Comparison of ENCODE assay signal across 28 mouse cellular contexts in the genomic region with DNA sequence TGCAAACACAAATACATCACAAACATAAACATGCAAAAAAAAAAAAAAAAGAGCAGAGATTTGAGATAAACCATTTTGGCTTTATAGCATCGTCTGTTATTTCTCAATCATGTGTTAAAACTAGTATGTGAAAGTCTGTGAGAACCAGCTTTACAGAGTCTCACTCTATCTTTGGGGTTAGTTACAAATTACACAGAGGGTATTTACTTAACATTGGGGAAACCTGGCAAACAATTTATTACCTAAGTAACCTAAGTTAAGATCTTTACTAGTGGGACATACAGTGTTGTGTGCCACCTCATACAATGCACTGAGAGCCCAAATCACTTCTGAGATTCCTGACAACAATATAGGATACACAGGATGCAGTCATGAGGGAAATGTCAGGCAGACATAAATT. TPM values are rescaled to one million over a fixed set of nuclear protein-coding genes. Genes with fewer than 3 reads are reported as not detected.
DNase-seq lines count a peak whose midpoint lies in the region; ATAC-seq lines count a peak whose summit lies in the region.
"Had no signal": no experiment of that assay in that cellular context is flagged by ENCODE, and none has a peak within 500 bp of the region (broad histone marks: within the 10 kb centered on the region; RNA-seq: fewer than 3 reads in every experiment).

No protein-coding gene starts in this region.

- H3K9ac ChIP-seq in heart, embryonic 15.5 days = no peak overlapping the region
- no peak overlapping the region for H3K9ac ChIP-seq in heart, embryonic 12.5 days
- H3K9ac ChIP-seq in liver, embryonic 12.5 days = no peak overlapping the region
- 0 out of 2 replicates have a peak overlapping the region, but pooled peaks have one; percentile 1 for H3K9ac ChIP-seq in liver, embryonic 13.5 days
- H3K9ac ChIP-seq in liver, embryonic 16.5 days (ENCODE audit: low read depth, low read length) = no peak overlapping the region
- H3K9ac ChIP-seq: hindbrain, embryonic 15.5 days; limb, embryonic 13.5 days; lung, embryonic 14.5 days; midbrain, embryonic 12.5 days; neural tube, embryonic 13.5 days had no signal

- whole genome bisulfite sequencing in heart, embryonic 15.5 days = 73% methylated on average over 1 of the region's 1 CpGs
- WGBS in heart, embryonic 12.5 days = 84% methylated on average over 1 of the region's 1 CpGs
- 74% methylated on average over 1 of the region's 1 CpGs for WGBS in liver, embryonic 12.5 days (ENCODE audit: insufficient replicate concordance)
- 57% methylated on average over 1 of the region's 1 CpGs for WGBS in liver, embryonic 13.5 days (ENCODE audit: insufficient replicate concordance)
- 61% methylated on average over 1 of the region's 1 CpGs for WGBS in liver, embryonic 16.5 days (ENCODE audit: insufficient replicate concordance)

- no peaks in the 10 kb centered on the region for H3K9me3 ChIP-seq in heart, embryonic 15.5 days (replicated peaks)
- H3K9me3 ChIP-seq in heart, embryonic 12.5 days (replicated peaks) = no peaks in the 10 kb centered on the region
- no peaks in the 10 kb centered on the region for H3K9me3 ChIP-seq in liver, embryonic 12.5 days (replicated peaks)
- no peaks in the 10 kb centered on the region for H3K9me3 ChIP-seq in liver, embryonic 13.5 days (replicated peaks)
- H3K9me3 ChIP-seq in liver, embryonic 16.5 days (replicated peaks; ENCODE audit: control insufficient read depth, low read length) = no peaks in the 10 kb centered on the region
- H3K9me3 ChIP-seq: hindbrain, embryonic 15.5 days; limb, embryonic 13.5 days; midbrain, embryonic 12.5 days; neural tube, embryonic 13.5 days had no signal

- H3K27me3 ChIP-seq in heart, embryonic 15.5 days = peaks cover 11% of the 10 kb centered on the region
- peaks cover 14% of the 10 kb centered on the region for H3K27me3 ChIP-seq in heart, embryonic 12.5 days (replicated peaks)
- H3K27me3 ChIP-seq in liver, embryonic 12.5 days (replicated peaks) = peaks cover 14% of the 10 kb centered on the region
- peaks cover 11% of the 10 kb centered on the region; the same call in 1 of the 2 replicates for H3K27me3 ChIP-seq in liver, embryonic 13.5 days
- no peaks in the 10 kb centered on the region for H3K27me3 ChIP-seq in liver, embryonic 16.5 days (ENCODE audit: control insufficient read depth, insufficient read depth, low read depth, low read length)

- no peak overlapping the region for H3K4me3 ChIP-seq in heart, embryonic 15.5 days
- no peak overlapping the region for H3K4me3 ChIP-seq in heart, embryonic 12.5 days
- H3K4me3 ChIP-seq in liver, embryonic 12.5 days = no peak overlapping the region
- 0 out of 2 replicates have a peak overlapping the region, but pooled peaks have one; percentile 2 for H3K4me3 ChIP-seq in liver, embryonic 13.5 days (replicated peaks)
- H3K4me3 ChIP-seq in liver, embryonic 16.5 days (ENCODE audit: low read depth, low read length) = no peak overlapping the region
- H3K4me3 ChIP-seq: erythroblast, embryonic 14.5 days; hindbrain, embryonic 15.5 days; limb, embryonic 13.5 days; midbrain, embryonic 12.5 days; neural tube, embryonic 13.5 days had no signal

- no peaks in the 10 kb centered on the region for H3K36me3 ChIP-seq in heart, embryonic 15.5 days
- H3K36me3 ChIP-seq in heart, embryonic 12.5 days = peaks cover 5% of the 10 kb centered on the region
- 0 out of 2 replicates have a peak, but pooled peaks cover 5% of the 10 kb centered on the region for H3K36me3 ChIP-seq in liver, embryonic 12.5 days
- no peaks in the 10 kb centered on the region for H3K36me3 ChIP-seq in liver, embryonic 13.5 days
- H3K36me3 ChIP-seq in liver, embryonic 16.5 days (ENCODE audit: control insufficient read depth, insufficient read depth) = no peaks in the 10 kb centered on the region
- H3K36me3 ChIP-seq: hindbrain, embryonic 15.5 days; limb, embryonic 13.5 days; midbrain, embryonic 12.5 days; neural tube, embryonic 13.5 days had no signal

- H3K27ac ChIP-seq in heart, embryonic 15.5 days = no peak overlapping the region
- no peak overlapping the region for H3K27ac ChIP-seq in heart, embryonic 12.5 days (ENCODE audit: poor library complexity, severe bottlenecking)
- no peak overlapping the region for H3K27ac ChIP-seq in liver, embryonic 12.5 days
- no peak overlapping the region for H3K27ac ChIP-seq in liver, embryonic 13.5 days
- no peak overlapping the region for H3K27ac ChIP-seq in liver, embryonic 16.5 days (ENCODE audit: low read length)
- H3K27ac ChIP-seq: hindbrain, embryonic 15.5 days; limb, embryonic 13.5 days; midbrain, embryonic 12.5 days; neural tube, embryonic 13.5 days had no signal

- H3K4me1 ChIP-seq in heart, embryonic 15.5 days (replicated peaks) = peaks cover 29% of the 10 kb centered on the region
- H3K4me1 ChIP-seq in heart, embryonic 12.5 days (replicated peaks) = peaks cover 28% of the 10 kb centered on the region
- peaks cover 39% of the 10 kb centered on the region for H3K4me1 ChIP-seq in liver, embryonic 12.5 days
- peaks cover 27% of the 10 kb centered on the region for H3K4me1 ChIP-seq in liver, embryonic 13.5 days (replicated peaks)
- peaks cover 17% of the 10 kb centered on the region for H3K4me1 ChIP-seq in liver, embryonic 16.5 days (ENCODE audit: control insufficient read depth, low read depth, low read length)

- ATAC-seq in heart, embryonic 15.5 days (replicated peaks; ENCODE audit: insufficient number of reproducible peaks, insufficient read depth, low FRiP score, low read depth) = no peak
- ATAC-seq in heart, embryonic 12.5 days (ENCODE audit: insufficient number of reproducible peaks, low FRiP score) = no peak
- ATAC-seq in liver, embryonic 12.5 days = no peak
- no peak for ATAC-seq in liver, embryonic 13.5 days (ENCODE audit: low read depth)
- ATAC-seq in liver, embryonic 16.5 days (ENCODE audit: low read depth) = no peak
- ATAC-seq: forebrain, embryonic 16.5 days; inflammation-experienced regulatory T-cells, adult 6 months had no signal

- DNase-seq in liver = no peak
- DNase-seq in liver, embryonic 13.5 days = no peak
- DNase-seq in urinary bladder, postnatal 10 days (ENCODE audit: low spot score) = no peak
- DNase-seq: adrenal gland, adult 2 months; adrenal gland, postnatal 36 days; B cell, adult 2 months; cerebellum, adult 2 months; cerebellum, postnatal 14 days; gastrocnemius, postnatal 25 days; kidney, adult 18-20 months; kidney, postnatal 4 days; lung, embryonic 14.5 days; lung, postnatal 36 days; thymus, adult 2 months; thymus, postnatal 36 days had no signal

- peak overlapping the region; percentile 7; the same call in 1 of the 2 replicates for H3K4me2 ChIP-seq in heart, embryonic 15.5 days
- H3K4me2 ChIP-seq in heart, embryonic 12.5 days = no peak overlapping the region
- H3K4me2 ChIP-seq in liver, embryonic 12.5 days = peak overlapping the region; percentile 18
- H3K4me2 ChIP-seq in liver, embryonic 13.5 days = peak overlapping the region; percentile 21
- peak overlapping the region; percentile 33; the same call in 1 of the 2 replicates for H3K4me2 ChIP-seq in liver, embryonic 16.5 days (ENCODE audit: low read depth, low read length)
- H3K4me2 ChIP-seq: hindbrain, embryonic 15.5 days; limb, embryonic 13.5 days; lung, embryonic 14.5 days; midbrain, embryonic 12.5 days; neural tube, embryonic 13.5 days had no signal

RNA-seq across cellular contexts. Expression of gene Etfa, which starts 2.3 kb away (rescaled TPM):
- polyA plus RNA-seq in heart, embryonic 15.5 days (2015; fragmentation: Nextera tagmentation; extraction: Ambion mirVana) = 339 and 435 TPM in 2 replicates
- polyA plus RNA-seq in heart, embryonic 12.5 days (2016; fragmentation: Nextera tagmentation; extraction: Ambion mirVana) = 318 and 327 TPM in 2 replicates
- 164 and 175 TPM in 2 replicates for polyA plus RNA-seq in liver, embryonic 12.5 days (2016; fragmentation: Nextera tagmentation; extraction: Ambion mirVana)
- 173 and 203 TPM in 2 replicates for polyA plus RNA-seq in liver, embryonic 13.5 days (2015; fragmentation: Nextera tagmentation; extraction: Ambion mirVana)
- 236 and 247 TPM in 2 replicates for polyA plus RNA-seq in liver, embryonic 16.5 days (2015; fragmentation: Nextera tagmentation; extraction: Ambion mirVana)

RNA-seq across cellular contexts. Expression of gene Isl2, which starts 28.7 kb away (rescaled TPM):
- polyA plus RNA-seq in heart, embryonic 15.5 days (2015; fragmentation: Nextera tagmentation; extraction: Ambion mirVana) = 0.08 and 0.86 TPM in 2 replicates
- 0.59 and 1.0 TPM in 2 replicates for polyA plus RNA-seq in heart, embryonic 12.5 days (2016; fragmentation: Nextera tagmentation; extraction: Ambion mirVana)
- polyA plus RNA-seq in liver, embryonic 12.5 days (2016; fragmentation: Nextera tagmentation; extraction: Ambion mirVana) = 0.50 and 1.3 TPM in 2 replicates
- 0.28 and 0.29 TPM in 2 replicates for polyA plus RNA-seq in liver, embryonic 13.5 days (2015; fragmentation: Nextera tagmentation; extraction: Ambion mirVana)
- 0.06 and 0.22 TPM in 2 replicates for polyA plus RNA-seq in liver, embryonic 16.5 days (2015; fragmentation: Nextera tagmentation; extraction: Ambion mirVana)
- polyA plus RNA-seq: adrenal gland, adult 2 months; cortical plate, adult 2 months; erythroblast, embryonic 14.5 days; inflammation-experienced regulatory T-cells, adult 6 months; kidney, embryonic 16.5 days; lung, embryonic 14.5 days had no signal
